Mouse (Mus musculus) adrenal gland, adult (tissue): ENCODE measurements at regions not wholly inside any gene's neighbourhood (a gene's known extent, or its start where the extent isn't known, plus 50 kb on each side); places are given as distances from the start of the nearest gene placed in this dataset.

Source experiments
- DNase-seq, 2 experiments: peaks; one replicate each; pipeline ENCODE4 v3.0.0; 2022 to 2023; ENCODE audit warnings: low spot score in 1 of 2; ENCODE audit not compliant: inconsistent age in 2 of 2

GRCm38 (mm10) chr10:101117158-101117557 lies 526.9 kb downstream of the 1700017N19Rik start:
- no peak for DNase-seq

GRCm38 (mm10) chr10:101120209-101120608 lies 529.9 kb downstream of the 1700017N19Rik start:
- no peak for DNase-seq

GRCm38 (mm10) chr10:101167085-101167484 lies 514.2 kb upstream of the Mgat4c start:
- no peak for DNase-seq

GRCm38 (mm10) chr10:101171826-101172225 lies 509.5 kb upstream of the Mgat4c start:
- DNase-seq = no peak

- DNase-seq = peak in 1 of 2 experiments; percentile 20
Observed at GRCm38 (mm10) chr10:101189233-101189632, 492.1 kb upstream of the Mgat4c start.
